Mouse (Mus musculus): ENCODE measurements around the gene Col1a1.

Col1a1 gene

GRCm38 (mm10) chr11:94936045-94936444, at the start of gene Col1a1:
TSS of gene Col1a1 (plus strand) at chr11:94936224.
- DNase-seq (ENCODE audit: low spot score in 2 of 2), result no peak

GRCm38 (mm10) chr11:94891155-94891554, 44.9 kb upstream of the Col1a1 start:
- DNase-seq (ENCODE audit: low spot score in 2 of 2), result no peak

GRCm38 (mm10) chr11:94896753-94897376, 39.2 kb upstream of the Col1a1 start:
- DNase-seq (ENCODE audit: low spot score in 2 of 2), result no peak

- no peak for DNase-seq (ENCODE audit: low spot score in 2 of 2)
Observed at GRCm38 (mm10) chr11:94901231-94901630, 34.8 kb upstream of the Col1a1 start.

GRCm38 (mm10) chr11:94904306-94904705, 31.7 kb upstream of the Col1a1 start:
- no peak for DNase-seq (ENCODE audit: low spot score in 2 of 2)

- DNase-seq (ENCODE audit: low spot score in 2 of 2), result no peak
Observed at GRCm38 (mm10) chr11:94910971-94911370, 25.1 kb upstream of the Col1a1 start.

GRCm38 (mm10) chr11:94912568-94912967, 23.5 kb upstream of the Col1a1 start:
- DNase-seq (ENCODE audit: low spot score in 2 of 2), result no peak

GRCm38 (mm10) chr11:94913302-94914090, 22.5 kb upstream of the Col1a1 start:
- no peak for DNase-seq (ENCODE audit: low spot score in 2 of 2)

- DNase-seq (ENCODE audit: low spot score in 2 of 2), result no peak
Observed at GRCm38 (mm10) chr11:94915675-94916403, 20.2 kb upstream of the Col1a1 start.

GRCm38 (mm10) chr11:94916477-94916876, 19.5 kb upstream of the Col1a1 start:
- DNase-seq (ENCODE audit: low spot score in 2 of 2), result no peak

GRCm38 (mm10) chr11:94917717-94918116, 18.3 kb upstream of the Col1a1 start:
- no peak for DNase-seq (ENCODE audit: low spot score in 2 of 2)

GRCm38 (mm10) chr11:94920996-94921401, 15.0 kb upstream of the Col1a1 start:
- DNase-seq (ENCODE audit: low spot score in 2 of 2), result no peak

- no peak for DNase-seq (ENCODE audit: low spot score in 2 of 2)
Observed at GRCm38 (mm10) chr11:94924977-94925376, 11.0 kb upstream of the Col1a1 start.

- no peak for DNase-seq (ENCODE audit: low spot score in 2 of 2)
Observed at GRCm38 (mm10) chr11:94926431-94926830, 9.6 kb upstream of the Col1a1 start.

GRCm38 (mm10) chr11:94927771-94928291, 8.2 kb upstream of the Col1a1 start:
- DNase-seq (ENCODE audit: low spot score in 2 of 2), result no peak

GRCm38 (mm10) chr11:94928820-94929219, 7.2 kb upstream of the Col1a1 start:
- no peak for DNase-seq (ENCODE audit: low spot score in 2 of 2)

GRCm38 (mm10) chr11:94929599-94929998, 6.4 kb upstream of the Col1a1 start:
- no peak for DNase-seq (ENCODE audit: low spot score in 2 of 2)

- no peak for DNase-seq (ENCODE audit: low spot score in 2 of 2)
Observed at GRCm38 (mm10) chr11:94930151-94930550, 5.9 kb upstream of the Col1a1 start.

- no peak for DNase-seq (ENCODE audit: low spot score in 2 of 2)
Observed at GRCm38 (mm10) chr11:94933584-94933983, 2.4 kb upstream of the Col1a1 start.

- no peak for DNase-seq (ENCODE audit: low spot score in 2 of 2)
Observed at GRCm38 (mm10) chr11:94934526-94934925, 1.5 kb upstream of the Col1a1 start.

GRCm38 (mm10) chr11:94936851-94937295, 849 bp downstream of the Col1a1 start:
- peak; percentile 64 to 76 for DNase-seq (ENCODE audit: low spot score in 2 of 2)

- DNase-seq (ENCODE audit: low spot score in 2 of 2), result peak; percentile 57 to 68
Observed at GRCm38 (mm10) chr11:94937335-94937781, 1.3 kb downstream of the Col1a1 start.

Data from right cerebral cortex, postnatal 36 days (tissue).